Comparison of ENCODE assay signal across 21 mouse cellular contexts in genomic region chr6:52544376-52544775, GRCm38 (mm10).
DNase-seq lines count a peak whose midpoint lies in the region; ATAC-seq and TF ChIP-seq lines count a peak whose summit lies in the region.
"Had no signal": no experiment of that assay in that cellular context is flagged by ENCODE, and none has a peak within 500 bp of the region (broad histone marks: within the 10 kb centered on the region; RNA-seq: fewer than 3 reads in every experiment).

No protein-coding gene starts in this region.

- TF ChIP-seq CTCF in intestine, postnatal 0 days (IDR thresholded peaks at IDR 0.05; ENCODE audit: low read depth): no peak
- no peak for TF ChIP-seq CTCF in lung, embryonic 14.5 days (IDR thresholded peaks at IDR 0.05; ENCODE audit: low read depth)

- H3K4me1 ChIP-seq in embryonic facial prominence, embryonic 14.5 days (ENCODE audit: control insufficient read depth, insufficient read depth, low read length): no peaks in the 10 kb centered on the region
- peaks cover 10% of the 10 kb centered on the region for H3K4me1 ChIP-seq in embryonic facial prominence, embryonic 10.5 days
- H3K4me1 ChIP-seq in intestine, embryonic 16.5 days (ENCODE audit: control insufficient read depth, insufficient read depth, low read length): no peaks in the 10 kb centered on the region
- H3K4me1 ChIP-seq in intestine, postnatal 0 days (replicated peaks; ENCODE audit: control insufficient read depth, insufficient read depth, low read length): no peaks in the 10 kb centered on the region
- no peaks in the 10 kb centered on the region for H3K4me1 ChIP-seq in lung, embryonic 14.5 days (ENCODE audit: insufficient read depth)
- H3K4me1 ChIP-seq: embryonic facial prominence, embryonic 15.5 days; liver, embryonic 12.5 days; lung, embryonic 15.5 days had no signal

- no peaks in the 10 kb centered on the region for H3K9me3 ChIP-seq in embryonic facial prominence, embryonic 14.5 days (ENCODE audit: control insufficient read depth, low read length)
- no peaks in the 10 kb centered on the region for H3K9me3 ChIP-seq in embryonic facial prominence, embryonic 10.5 days
- H3K9me3 ChIP-seq in intestine, embryonic 16.5 days (ENCODE audit: control insufficient read depth, low read length): no peaks in the 10 kb centered on the region
- no peaks in the 10 kb centered on the region for H3K9me3 ChIP-seq in intestine, postnatal 0 days (ENCODE audit: control insufficient read depth)
- H3K9me3 ChIP-seq in lung, embryonic 14.5 days (ENCODE audit: low read depth, low read length): no peaks in the 10 kb centered on the region
- H3K9me3 ChIP-seq: embryonic facial prominence, embryonic 15.5 days; forebrain, embryonic 10.5 days; hindbrain, embryonic 10.5 days; liver, embryonic 12.5 days; lung, embryonic 15.5 days; megakaryocyte, embryonic 14.5 days had no signal

- H3K27ac ChIP-seq in embryonic facial prominence, embryonic 14.5 days (replicated peaks; ENCODE audit: low read depth, low read length): no peak overlapping the region
- no peak overlapping the region for H3K27ac ChIP-seq in embryonic facial prominence, embryonic 10.5 days (replicated peaks)
- H3K27ac ChIP-seq in intestine, embryonic 16.5 days (ENCODE audit: low read length): no peak overlapping the region
- H3K27ac ChIP-seq in intestine, postnatal 0 days (ENCODE audit: low read depth, low read length): no peak overlapping the region
- no peak overlapping the region for H3K27ac ChIP-seq in lung, embryonic 14.5 days (ENCODE audit: low read depth)
- H3K27ac ChIP-seq: embryonic facial prominence, embryonic 15.5 days; forebrain, embryonic 10.5 days; hindbrain, embryonic 10.5 days; liver, embryonic 12.5 days; lung, embryonic 15.5 days had no signal

- DNase-seq in embryonic facial prominence, embryonic 14.5 days (ENCODE audit: low spot score): peak; percentile 27
- no peak for DNase-seq in embryonic facial prominence, embryonic 10.5 days (ENCODE audit: low spot score)
- peak; percentile 51 for DNase-seq in lung, embryonic 14.5 days
- no peak for DNase-seq in lung, postnatal 14 days
- DNase-seq in yolk sac, embryonic 10.5 days (ENCODE audit: low spot score): no peak
- DNase-seq: adrenal gland, postnatal 14 days; cerebellum, adult 18-20 months; right cerebral cortex, adult 18-20 months; spleen, adult 18-20 months had no signal

- WGBS in embryonic facial prominence, embryonic 14.5 days: 55% methylated on average over 4 of the region's 4 CpGs
- WGBS in embryonic facial prominence, embryonic 10.5 days: 61% methylated on average over 4 of the region's 4 CpGs
- 47% methylated on average over 4 of the region's 4 CpGs for WGBS in intestine, embryonic 16.5 days
- 66% methylated on average over 4 of the region's 4 CpGs for WGBS in intestine, postnatal 0 days
- 32% methylated on average over 4 of the region's 4 CpGs for WGBS in lung, embryonic 14.5 days

- H3K4me2 ChIP-seq in embryonic facial prominence, embryonic 14.5 days (ENCODE audit: low read depth, low read length): no peak overlapping the region
- no peak overlapping the region for H3K4me2 ChIP-seq in intestine, embryonic 16.5 days (ENCODE audit: low read depth, low read length)
- H3K4me2 ChIP-seq in intestine, postnatal 0 days (replicated peaks; ENCODE audit: low read depth): no peak overlapping the region
- H3K4me2 ChIP-seq in lung, embryonic 14.5 days: no peak overlapping the region
- H3K4me2 ChIP-seq: embryonic facial prominence, embryonic 15.5 days; heart, embryonic 11.5 days; liver, embryonic 12.5 days; lung, embryonic 15.5 days had no signal

- no peak overlapping the region for H3K9ac ChIP-seq in embryonic facial prominence, embryonic 14.5 days (ENCODE audit: low read depth, low read length)
- no peak overlapping the region for H3K9ac ChIP-seq in intestine, embryonic 16.5 days (ENCODE audit: low read depth, low read length)
- no peak overlapping the region for H3K9ac ChIP-seq in intestine, postnatal 0 days (ENCODE audit: low read depth, low read length)
- H3K9ac ChIP-seq in lung, embryonic 14.5 days: no peak overlapping the region
- H3K9ac ChIP-seq: embryonic facial prominence, embryonic 15.5 days; liver, embryonic 12.5 days; lung, embryonic 15.5 days had no signal

- H3K36me3 ChIP-seq in embryonic facial prominence, embryonic 14.5 days (ENCODE audit: control insufficient read depth, insufficient read depth, low read length): peaks cover 38% of the 10 kb centered on the region
- peaks cover 39% of the 10 kb centered on the region for H3K36me3 ChIP-seq in embryonic facial prominence, embryonic 10.5 days (replicated peaks)
- peaks cover 2% of the 10 kb centered on the region; the same call in 1 of the 2 replicates for H3K36me3 ChIP-seq in intestine, embryonic 16.5 days (ENCODE audit: control insufficient read depth, insufficient read depth, low read length)
- peaks cover 13% of the 10 kb centered on the region for H3K36me3 ChIP-seq in intestine, postnatal 0 days (ENCODE audit: control insufficient read depth, insufficient read depth)
- H3K36me3 ChIP-seq in lung, embryonic 14.5 days (ENCODE audit: insufficient read depth): peaks cover 22% of the 10 kb centered on the region

- no peak for ATAC-seq in embryonic facial prominence, embryonic 14.5 days (ENCODE audit: low read depth)
- ATAC-seq in intestine, embryonic 16.5 days: peak; percentile 31; the same call in 1 of the 2 replicates
- ATAC-seq in intestine, postnatal 0 days: no peak
- no peak for ATAC-seq in lung, embryonic 14.5 days (ENCODE audit: insufficient read depth)
- ATAC-seq in megakaryocyte progenitor cell, adult 5-6 weeks (replicated peaks; ENCODE audit: poor library complexity): 0 out of 2 replicates have a peak, but pooled peaks have one; percentile 9
- ATAC-seq: activated CD4-positive, CD25-positive, alpha-beta regulatory T cell, adult 4 months; inflammation-experienced regulatory T-cells, adult 6 months; liver, embryonic 12.5 days had no signal

- H3K27me3 ChIP-seq in embryonic facial prominence, embryonic 14.5 days (replicated peaks; ENCODE audit: control insufficient read depth, insufficient read depth, low read length): no peaks in the 10 kb centered on the region
- no peaks in the 10 kb centered on the region for H3K27me3 ChIP-seq in embryonic facial prominence, embryonic 10.5 days (replicated peaks; ENCODE audit: low read depth, poor library complexity, severe bottlenecking)
- no peaks in the 10 kb centered on the region for H3K27me3 ChIP-seq in intestine, embryonic 16.5 days (replicated peaks; ENCODE audit: control insufficient read depth, insufficient read depth, low read length)
- H3K27me3 ChIP-seq in intestine, postnatal 0 days (replicated peaks; ENCODE audit: control insufficient read depth, insufficient read depth, low read length): no peaks in the 10 kb centered on the region
- H3K27me3 ChIP-seq in lung, embryonic 14.5 days (ENCODE audit: insufficient read depth, low read length): no peaks in the 10 kb centered on the region
- H3K27me3 ChIP-seq: embryonic facial prominence, embryonic 15.5 days; liver, embryonic 12.5 days; lung, embryonic 15.5 days; megakaryocyte, embryonic 14.5 days had no signal

- H3K4me3 ChIP-seq in embryonic facial prominence, embryonic 14.5 days (ENCODE audit: low read depth, low read length): no peak overlapping the region
- no peak overlapping the region for H3K4me3 ChIP-seq in embryonic facial prominence, embryonic 10.5 days
- H3K4me3 ChIP-seq in intestine, embryonic 16.5 days (ENCODE audit: low read length): no peak overlapping the region
- H3K4me3 ChIP-seq in intestine, postnatal 0 days (ENCODE audit: low read depth, low read length): no peak overlapping the region
- H3K4me3 ChIP-seq in lung, embryonic 14.5 days (ENCODE audit: low read depth, low read length): no peak overlapping the region
- H3K4me3 ChIP-seq: embryonic facial prominence, embryonic 15.5 days; forebrain, embryonic 10.5 days; hindbrain, embryonic 10.5 days; liver, embryonic 12.5 days; lung, embryonic 15.5 days; megakaryocyte, embryonic 14.5 days had no signal

Comparison
In these comparisons a context has a peak if more than half of its experiments do, and no peak if none do; other contexts are left out.
1. ATAC-seq: peak in intestine, embryonic 16.5 days (single experiment) and megakaryocyte progenitor cell, adult 5-6 weeks (single experiment); none in embryonic facial prominence, embryonic 14.5 days (single experiment), intestine, postnatal 0 days (single experiment) and lung, embryonic 14.5 days (single experiment).
2. DNase-seq: peak in embryonic facial prominence, embryonic 14.5 days (single experiment) and lung, embryonic 14.5 days (single experiment); none in embryonic facial prominence, embryonic 10.5 days (single experiment), lung, postnatal 14 days (single experiment) and yolk sac, embryonic 10.5 days (single experiment).